Mouse (Mus musculus) midbrain, embryonic 11.5 days (tissue): ENCODE results near the gene Tbl2. TPM values are rescaled to one million over a fixed set of nuclear protein-coding genes. Genes with fewer than 3 reads are reported as not detected.

Source experiments
- ATAC-seq: fragments of 200-750 bp; cut with Nextera tagmentation; 2 replicates; pipeline ENCODE4 v1.8.0; 2017; ENCODE audit warnings: moderate TSS enrichment, moderate library complexity; ENCODE audit not compliant: low FRiP score
- DNase-seq: peaks from one replicate; pipeline ENCODE4 v3.0.0; 2015; ENCODE audit warnings: low spot score; ENCODE audit errors: missing footprints
- H3K27ac ChIP-seq: fragments of 300-500 bp; sonication (generic); 2 replicates; pipeline ENCODE4 v1.5.1; 2014; ENCODE audit warnings: low read depth, low read length
- H3K27me3 ChIP-seq: fragments of 300-500 bp; sonication (generic); 2 replicates; pipeline ENCODE4 v1.6.1; 2014; ENCODE audit warnings: mild to moderate bottlenecking, low read length, moderate library complexity, mixed read lengths; ENCODE audit not compliant: control insufficient read depth, insufficient read depth
- H3K36me3 ChIP-seq: fragments of 300-500 bp; sonication (generic); 2 replicates; pipeline ENCODE4 v1.6.1; 2014; ENCODE audit warnings: mild to moderate bottlenecking, low read length, moderate library complexity, mixed read lengths; ENCODE audit not compliant: control insufficient read depth, insufficient read depth
- H3K4me1 ChIP-seq: fragments of 300-500 bp; sonication (generic); 2 replicates; pipeline ENCODE4 v1.6.1; 2014; ENCODE audit warnings: low read length; ENCODE audit not compliant: control insufficient read depth, insufficient read depth
- H3K4me2 ChIP-seq: fragments of 300-500 bp; sonication (generic); 2 replicates; pipeline ENCODE4 v1.6.1; 2014; ENCODE audit warnings: mild to moderate bottlenecking, moderate library complexity
- H3K4me3 ChIP-seq: fragments of 300-500 bp; sonication (generic); 2 replicates; pipeline ENCODE4 v1.5.1; 2014; ENCODE audit warnings: low read depth, low read length
- H3K9ac ChIP-seq: fragments of 300-500 bp; sonication (generic); 2 replicates; pipeline ENCODE4 v1.6.1; 2014; ENCODE audit warnings: low read length
- H3K9me3 ChIP-seq: fragments of 300-500 bp; sonication (generic); 2 replicates; pipeline ENCODE4 v1.6.1; 2016; ENCODE audit warnings: low read length; ENCODE audit not compliant: control insufficient read depth
- WGBS: fragments of 180-500 bp; shearing (Covaris S2); extraction: QIAGEN DNeasy Blood & Tissue Kit; methylation state at CpG from one replicate; pipeline ENCODE4 v1.1.7; 2014; 5-methylcytosine and 5-hydroxymethylcytosine counted together
- polyA plus RNA-seq: library from polyadenylated mRNA; unstranded; fragments of >200 nt; fragmentation: Nextera tagmentation; extraction: Ambion mirVana; gene quantifications from 2 replicates; pipeline ENCODE4 v1.2.1, GENCODE M21; 2014

Tbl2 gene
- polyA plus RNA-seq, 1 experiment from 2014 or later: 20.1 TPM

DNA sequence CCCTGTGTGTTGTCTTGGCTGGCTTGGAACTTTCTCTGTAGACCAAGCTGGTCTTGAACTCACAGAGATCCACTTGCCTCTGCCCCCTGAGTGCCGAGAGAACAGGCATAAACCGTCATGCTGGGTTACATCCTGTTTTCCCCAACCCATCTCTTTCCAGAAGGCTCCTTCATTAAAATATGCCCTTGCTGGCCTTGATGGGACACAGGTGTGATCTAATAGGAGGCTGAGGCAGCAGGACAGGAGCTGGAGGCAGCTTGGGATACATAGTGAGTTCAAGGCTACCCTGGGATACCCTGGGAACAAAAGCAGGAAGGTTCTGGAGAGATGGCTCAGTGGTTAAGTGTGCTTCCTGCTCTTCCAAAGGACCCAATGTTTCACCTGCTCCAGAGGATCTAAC, 9.6 kb upstream of the Tbl2 start:
- DNase-seq: no peak
- Histone ChIP-seq H3K4me2 (no peak overlapping the region), H3K4me3 (no peak overlapping the region), H3K27ac (no peak overlapping the region), H3K36me3 (no peaks in the 10 kb centered on the region), H3K4me1 (no peaks in the 10 kb centered on the region), H3K27me3 (no peaks in the 10 kb centered on the region), H3K9ac (no peak overlapping the region), H3K9me3 (no peaks in the 10 kb centered on the region)
- 66% methylated on average over 2 of the region's 2 CpGs for WGBS
- no peak for ATAC-seq

- no peaks in the 10 kb centered on the region for H3K27me3 ChIP-seq
- H3K9me3 ChIP-seq: no peaks in the 10 kb centered on the region
- no peak overlapping the region for H3K27ac ChIP-seq
Observed at GRCm38 (mm10) chr5:135144469-135144868, 5.0 kb upstream of the Tbl2 start.

GRCm38 (mm10) chr5:135145532-135145931, 3.9 kb upstream of the Tbl2 start:
- DNase-seq (no peak), ATAC-seq (no peak)
- Histone ChIP-seq H3K4me1 (0 out of 2 replicates have a peak, but pooled peaks cover 3% of the 10 kb centered on the region), H3K9me3 (no peaks in the 10 kb centered on the region), H3K4me3 (no peak overlapping the region), H3K27ac (no peak overlapping the region), H3K27me3 (no peaks in the 10 kb centered on the region), H3K9ac (no peak overlapping the region), H3K36me3 (no peaks in the 10 kb centered on the region), H3K4me2 (no peak overlapping the region)
- WGBS: 85% methylated on average over 3 of the region's 3 CpGs

More at GRCm38 (mm10) chr5:135144469-135144868, 5.0 kb upstream of the Tbl2 start:
- no peaks in the 10 kb centered on the region for H3K36me3 ChIP-seq
- DNase-seq: no peak
- no peak overlapping the region for H3K4me3 ChIP-seq
- WGBS: 64% methylated on average over 4 of the region's 4 CpGs
- no peak overlapping the region for H3K9ac ChIP-seq
- no peak overlapping the region for H3K4me2 ChIP-seq
- H3K4me1 ChIP-seq: 0 out of 2 replicates have a peak, but pooled peaks cover 3% of the 10 kb centered on the region
- ATAC-seq: no peak

DNA sequence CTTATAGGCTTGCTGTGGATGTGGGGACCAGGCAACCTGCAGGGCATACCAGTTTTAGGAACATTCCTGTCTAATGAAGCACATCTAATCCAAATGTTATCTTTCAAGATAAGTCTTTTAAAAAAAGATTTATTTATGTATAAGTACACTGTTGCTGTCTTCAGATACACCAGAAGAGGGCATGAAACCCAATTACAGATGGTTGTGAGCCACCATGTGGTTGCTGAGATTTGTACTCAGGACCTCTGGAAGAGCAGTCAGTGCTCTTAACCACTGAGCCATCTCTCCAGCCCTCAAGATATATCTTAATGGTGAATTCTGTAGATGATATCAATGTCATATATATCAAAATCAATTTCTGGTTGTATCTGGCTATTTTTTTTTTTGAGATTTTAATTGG, 3.5 kb upstream of the Tbl2 start:
- Histone ChIP-seq H3K4me3 (no peak overlapping the region), H3K27me3 (no peaks in the 10 kb centered on the region), H3K4me1 (0 out of 2 replicates have a peak, but pooled peaks cover 3% of the 10 kb centered on the region), H3K9me3 (no peaks in the 10 kb centered on the region), H3K36me3 (no peaks in the 10 kb centered on the region), H3K9ac (no peak overlapping the region), H3K27ac (no peak overlapping the region), H3K4me2 (no peak overlapping the region)
- no peak for ATAC-seq
- no peak for DNase-seq

DNA sequence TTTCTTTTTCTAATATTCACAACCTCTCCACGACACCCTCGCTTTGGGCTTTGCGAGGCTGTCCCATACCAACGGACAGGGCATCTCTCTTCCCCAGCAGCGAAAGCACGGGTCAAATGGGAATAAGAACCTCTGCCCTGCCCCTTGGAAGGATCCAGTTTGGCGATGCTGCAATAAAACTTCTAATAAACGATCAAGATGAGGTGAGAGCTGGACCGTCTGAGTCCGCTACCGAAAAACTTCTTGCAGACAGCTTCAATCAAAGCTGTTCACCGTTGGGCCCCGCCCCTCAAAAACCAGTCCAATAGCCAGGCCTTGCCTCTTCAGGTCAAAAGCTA, 773 bp upstream of the Tbl2 start:
- H3K36me3 ChIP-seq: peaks cover 2% of the 10 kb centered on the region; the same call in 1 of the 2 replicates
- DNase-seq (no peak), ATAC-seq (no peak)
- H3K4me2 ChIP-seq: peak overlapping the region; percentile 78
- no peaks in the 10 kb centered on the region for H3K9me3 ChIP-seq
- no peaks in the 10 kb centered on the region for H3K27me3 ChIP-seq
- peak overlapping the region; percentile 91; the same call in 1 of the 2 replicates for H3K27ac ChIP-seq
- WGBS: under 1% methylated on average over 13 of the region's 13 CpGs
- H3K4me3 ChIP-seq: peak overlapping the region; percentile 76
- H3K9ac ChIP-seq: peak overlapping the region; percentile 66
- 0 out of 2 replicates have a peak, but pooled peaks cover 3% of the 10 kb centered on the region for H3K4me1 ChIP-seq

- H3K4me2 ChIP-seq: peak overlapping the region; percentile 78
- ATAC-seq (no peak), DNase-seq (no peak)
- 0 out of 2 replicates have a peak, but pooled peaks cover 3% of the 10 kb centered on the region for H3K4me1 ChIP-seq
- H3K27me3 ChIP-seq: no peaks in the 10 kb centered on the region
- WGBS: 0% methylated on average over 23 of the region's 23 CpGs
- H3K9ac ChIP-seq: peak overlapping the region; percentile 83
- H3K36me3 ChIP-seq: peaks cover 7% of the 10 kb centered on the region; the same call in 1 of the 2 replicates
- peak overlapping the region; percentile 59 for H3K27ac ChIP-seq
- peak overlapping the region; percentile 76 for H3K4me3 ChIP-seq
- H3K9me3 ChIP-seq: no peaks in the 10 kb centered on the region
Observed at GRCm38 (mm10) chr5:135149820-135150178, 342 bp downstream of the Tbl2 start.

DNA sequence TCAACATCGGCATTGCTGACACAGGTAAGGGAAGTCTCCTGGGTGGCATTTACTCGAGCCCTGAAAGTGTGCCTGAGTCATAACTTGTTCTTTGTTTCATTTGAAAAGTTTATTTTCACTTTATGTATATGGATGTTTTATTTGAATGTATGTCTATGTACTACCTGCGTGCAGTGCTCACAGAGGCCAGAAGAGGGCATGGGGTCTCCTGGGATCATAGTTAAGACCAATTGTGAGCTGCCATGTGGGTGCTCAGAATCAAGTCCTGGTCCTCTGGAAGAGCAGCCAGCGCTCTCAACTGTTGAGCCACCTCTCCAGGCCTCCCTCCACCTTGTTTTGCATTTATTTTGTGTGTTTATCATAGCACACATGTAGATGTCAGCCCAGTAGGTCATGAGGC, 7.0 kb downstream of the Tbl2 start:
- Histone ChIP-seq H3K9ac (no peak overlapping the region), H3K36me3 (peaks cover 31% of the 10 kb centered on the region), H3K4me1 (no peaks in the 10 kb centered on the region), H3K4me2 (no peak overlapping the region), H3K9me3 (no peaks in the 10 kb centered on the region), H3K27ac (no peak overlapping the region), H3K4me3 (no peak overlapping the region), H3K27me3 (no peaks in the 10 kb centered on the region)
- ATAC-seq: no peak
- no peak for DNase-seq
- WGBS: 95% methylated on average over 4 of the region's 4 CpGs

DNA sequence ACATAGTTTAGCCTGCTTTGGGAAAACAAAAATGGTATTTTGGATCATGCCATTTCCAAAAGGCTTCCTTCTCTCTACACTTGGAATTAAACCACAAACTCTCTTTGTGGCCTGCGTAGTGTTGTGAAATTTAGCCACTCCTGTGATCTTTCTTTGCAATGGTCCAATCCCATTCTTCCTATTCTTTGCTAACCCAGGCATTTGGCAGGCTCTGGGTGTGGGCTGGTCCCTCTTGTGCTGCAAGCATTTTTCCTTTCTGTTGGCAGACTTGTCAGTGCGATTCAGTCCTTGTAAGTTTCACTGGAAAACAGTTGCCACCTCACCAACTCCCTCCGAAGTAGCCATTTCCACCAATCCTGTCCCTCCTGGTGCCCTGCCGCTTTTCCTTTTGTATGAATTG, 11.8 kb downstream of the Tbl2 start:
- no peak overlapping the region for H3K27ac ChIP-seq
- H3K9me3 ChIP-seq: no peaks in the 10 kb centered on the region
- H3K4me3 ChIP-seq: no peak overlapping the region
- H3K36me3 ChIP-seq: peaks cover 17% of the 10 kb centered on the region
- DNase-seq: no peak
- no peak for ATAC-seq
- 97% methylated on average over 4 of the region's 4 CpGs for WGBS
- no peaks in the 10 kb centered on the region for H3K4me1 ChIP-seq
- H3K4me2 ChIP-seq: no peak overlapping the region
- no peak overlapping the region for H3K9ac ChIP-seq
- no peaks in the 10 kb centered on the region for H3K27me3 ChIP-seq

DNA sequence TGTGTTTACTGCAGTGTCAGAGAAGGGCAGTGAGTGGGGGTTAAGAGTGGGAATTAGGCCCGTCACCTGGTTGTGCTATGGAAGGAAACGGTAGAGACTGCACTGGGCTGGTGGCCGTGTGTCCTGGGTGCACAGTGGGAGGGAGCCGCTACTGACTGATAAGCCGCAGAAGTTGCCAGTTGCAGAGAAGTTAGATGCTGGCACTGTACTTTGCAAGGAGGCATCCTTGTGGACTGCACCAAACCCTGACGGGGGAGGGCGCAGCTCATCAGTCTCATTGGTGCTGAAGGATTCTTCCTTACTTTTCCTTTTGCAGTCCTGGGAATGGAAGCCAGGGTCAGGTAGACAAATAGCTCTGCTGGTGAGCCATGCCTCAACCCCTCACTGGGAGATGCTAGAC, 12.2 kb downstream of the Tbl2 start:
- no peak overlapping the region for H3K27ac ChIP-seq
- no peak overlapping the region for H3K9ac ChIP-seq
- no peaks in the 10 kb centered on the region for H3K9me3 ChIP-seq
- no peak overlapping the region for H3K4me2 ChIP-seq
- H3K4me1 ChIP-seq: no peaks in the 10 kb centered on the region
- no peaks in the 10 kb centered on the region for H3K27me3 ChIP-seq
- no peak overlapping the region for H3K4me3 ChIP-seq
- ATAC-seq (no peak), DNase-seq (no peak)
- peaks cover 13% of the 10 kb centered on the region; the same call in 1 of the 2 replicates for H3K36me3 ChIP-seq
- WGBS: 93% methylated on average over 7 of the region's 7 CpGs

DNA sequence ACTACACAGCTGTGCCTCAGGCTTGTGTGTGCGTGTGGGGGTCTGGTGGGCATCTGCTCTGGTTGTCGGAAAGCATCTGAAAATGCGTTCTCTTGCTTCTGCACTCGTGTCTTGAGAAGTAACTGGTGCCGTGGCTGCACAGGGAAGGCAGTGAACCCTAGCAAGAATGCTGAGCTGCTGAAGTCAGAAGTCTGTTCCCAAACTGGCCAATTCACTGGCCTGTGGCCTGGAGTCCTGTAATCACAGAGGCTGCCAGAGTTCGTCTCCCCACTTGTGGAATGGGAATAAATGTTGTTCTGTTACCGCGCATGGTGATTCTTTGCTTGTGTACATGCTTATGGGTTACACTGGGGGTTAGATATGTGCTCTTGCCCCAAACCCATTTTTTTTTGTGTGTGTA, 12.9 kb downstream of the Tbl2 start:
- ATAC-seq (no peak), DNase-seq (no peak)
- peaks cover 12% of the 10 kb centered on the region; the same call in 1 of the 2 replicates for H3K36me3 ChIP-seq
- 94% methylated on average over 8 of the region's 8 CpGs for WGBS
- H3K4me3 ChIP-seq: no peak overlapping the region
- H3K27me3 ChIP-seq: no peaks in the 10 kb centered on the region
- H3K27ac ChIP-seq: no peak overlapping the region
- no peaks in the 10 kb centered on the region for H3K9me3 ChIP-seq
- no peak overlapping the region for H3K4me2 ChIP-seq
- no peak overlapping the region for H3K9ac ChIP-seq
- no peaks in the 10 kb centered on the region for H3K4me1 ChIP-seq
